Mouse (Mus musculus) brain, embryonic 14.5 days (tissue): ENCODE data around the gene Lgr4. TPM values are rescaled to one million over a fixed set of nuclear protein-coding genes. Genes with fewer than 3 reads are reported as not detected.

Experiments
- DNase-seq: peaks from one replicate; pipeline ENCODE4 v3.0.0-alpha.2; 2011; ENCODE audit warnings: low read depth
- CTCF ChIP-seq: fragments of 200-500 bp; IDR thresholded peaks from 2 replicates; pipeline ENCODE4 v1.5.1; 2012; ENCODE audit warnings: inconsistent platforms, mild to moderate bottlenecking, moderate library complexity, borderline replicate concordance; ENCODE audit not compliant: insufficient read depth, insufficient read length; ENCODE audit errors: extremely low read depth
- POLR2A ChIP-seq: fragments of 200-500 bp; IDR thresholded peaks from 2 replicates; pipeline ENCODE4 v1.6.1; 2012; ENCODE audit warnings: mild to moderate bottlenecking, inconsistent platforms, borderline replicate concordance; ENCODE audit not compliant: poor library complexity, insufficient read depth, insufficient read length, severe bottlenecking; ENCODE audit errors: extremely low read depth
- polyA plus RNA-seq: library from polyadenylated mRNA; depleted of rRNA; stranded (reverse); fragments of >200 nt; gene quantifications from 2 replicates; pipeline ENCODE4 v1.2.3, GENCODE M21; 2012

Gene Lgr4
- polyA plus RNA-seq, 1 experiment = 15.1 TPM

DNA sequence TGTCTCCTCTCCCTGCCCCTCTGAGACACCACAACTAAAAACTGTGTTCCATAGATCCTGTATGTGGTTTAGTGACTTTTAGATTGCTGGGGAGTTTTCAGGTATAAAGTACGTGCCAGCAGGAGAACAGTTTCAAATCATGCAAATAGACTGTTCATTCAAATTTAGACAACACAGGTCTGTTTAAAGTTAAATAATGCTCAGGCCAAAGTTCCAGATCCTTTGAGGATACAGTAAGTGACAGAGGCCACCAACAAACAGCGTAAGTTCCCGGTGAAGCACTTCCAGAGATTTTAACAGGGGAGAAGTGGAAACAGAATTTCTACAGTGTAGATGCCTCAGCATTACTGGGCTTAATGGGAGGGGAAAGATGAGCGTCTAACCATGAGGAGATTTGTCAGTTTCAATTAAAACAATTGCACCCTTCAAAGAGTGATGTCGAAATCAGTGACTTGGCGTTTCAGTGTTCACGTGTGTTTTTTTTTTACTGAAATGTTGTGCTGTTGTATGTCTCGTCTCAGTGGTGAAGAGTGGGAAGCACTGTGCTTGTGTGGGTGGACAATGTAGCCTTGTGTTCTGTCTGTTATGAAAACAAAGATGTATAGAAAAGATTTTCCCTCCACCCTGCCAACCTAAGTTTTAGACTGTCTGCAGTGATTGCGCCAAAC, 48.4 kb downstream of the Lgr4 start:
- no peak for TF ChIP-seq POLR2A
- TF ChIP-seq CTCF = no peak

DNA sequence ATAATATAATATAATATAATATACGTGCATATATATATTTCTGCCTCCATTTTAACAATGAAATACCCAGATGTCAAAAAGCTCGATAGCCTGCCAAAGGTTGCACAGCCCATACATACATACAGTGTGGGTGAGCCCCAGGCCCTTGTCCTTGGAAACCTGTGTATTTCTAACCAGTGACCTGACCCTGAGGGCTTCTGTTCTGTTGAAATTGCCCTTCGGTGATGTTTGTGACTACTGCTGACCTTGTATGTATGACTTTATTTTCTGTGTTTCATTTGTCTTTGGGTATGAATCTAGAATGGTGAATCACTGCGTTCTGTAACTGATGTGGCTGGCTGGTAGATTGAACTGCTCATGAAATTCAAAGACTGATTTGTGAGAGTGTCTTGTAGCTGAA, 49.4 kb downstream of the Lgr4 start:
- TF ChIP-seq CTCF (no peak), POLR2A (no peak)
- DNase-seq = no peak

More for the DNA sequence above, 48.4 kb downstream of the Lgr4 start:
- no peak for DNase-seq

DNA sequence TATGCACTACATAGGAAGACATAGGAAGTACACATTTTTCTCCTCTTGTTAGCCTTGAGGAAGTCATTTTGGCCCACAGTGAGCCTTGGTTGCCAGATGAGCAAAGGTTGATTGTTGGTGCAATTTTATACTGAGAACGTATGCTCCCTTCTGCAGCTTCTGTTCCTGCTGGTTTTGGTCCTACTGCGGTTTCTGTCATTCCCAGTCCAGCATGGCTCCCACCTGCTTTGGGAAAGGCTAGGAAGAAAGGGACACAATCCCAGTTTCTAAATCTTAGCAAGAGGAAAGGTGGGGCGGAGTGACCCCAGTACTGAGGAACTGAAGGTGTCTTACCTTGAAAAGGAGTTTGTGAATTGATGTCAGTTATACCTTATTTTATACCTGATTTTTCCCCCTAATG, 51.9 kb downstream of the Lgr4 start:
- no peak for TF ChIP-seq POLR2A
- TF ChIP-seq CTCF = no peak
- DNase-seq = no peak

DNA sequence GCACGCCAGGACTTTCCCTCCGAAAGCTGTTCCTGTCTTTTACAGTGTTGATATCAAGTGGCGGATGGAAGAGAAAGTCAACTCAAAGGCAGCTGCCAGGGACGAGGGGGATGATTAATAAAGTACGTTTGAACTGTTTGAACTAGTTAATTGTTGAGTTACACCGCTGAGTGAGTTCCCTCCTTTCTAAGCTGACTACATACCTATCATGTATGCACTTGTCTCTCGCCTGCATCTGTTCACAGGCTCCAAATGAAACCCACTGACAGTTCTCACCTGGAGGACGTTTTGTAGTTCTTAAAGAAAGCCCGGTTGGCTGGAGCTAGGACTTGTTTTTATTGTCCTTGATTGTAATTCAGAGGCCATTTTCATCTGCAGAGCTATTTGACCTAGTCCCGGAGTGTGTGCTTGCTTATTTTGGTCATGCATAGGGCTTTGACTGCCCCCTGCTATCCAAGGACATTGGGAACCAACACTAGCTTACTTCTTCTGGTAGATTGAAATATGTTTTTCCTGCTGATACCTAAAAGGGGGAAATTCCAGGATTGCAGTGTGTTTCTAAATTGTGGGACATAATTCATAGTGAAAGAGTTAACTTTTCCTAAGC, 52.6 kb downstream of the Lgr4 start:
- TF ChIP-seq CTCF = no peak
- no peak for TF ChIP-seq POLR2A
- no peak for DNase-seq

DNA sequence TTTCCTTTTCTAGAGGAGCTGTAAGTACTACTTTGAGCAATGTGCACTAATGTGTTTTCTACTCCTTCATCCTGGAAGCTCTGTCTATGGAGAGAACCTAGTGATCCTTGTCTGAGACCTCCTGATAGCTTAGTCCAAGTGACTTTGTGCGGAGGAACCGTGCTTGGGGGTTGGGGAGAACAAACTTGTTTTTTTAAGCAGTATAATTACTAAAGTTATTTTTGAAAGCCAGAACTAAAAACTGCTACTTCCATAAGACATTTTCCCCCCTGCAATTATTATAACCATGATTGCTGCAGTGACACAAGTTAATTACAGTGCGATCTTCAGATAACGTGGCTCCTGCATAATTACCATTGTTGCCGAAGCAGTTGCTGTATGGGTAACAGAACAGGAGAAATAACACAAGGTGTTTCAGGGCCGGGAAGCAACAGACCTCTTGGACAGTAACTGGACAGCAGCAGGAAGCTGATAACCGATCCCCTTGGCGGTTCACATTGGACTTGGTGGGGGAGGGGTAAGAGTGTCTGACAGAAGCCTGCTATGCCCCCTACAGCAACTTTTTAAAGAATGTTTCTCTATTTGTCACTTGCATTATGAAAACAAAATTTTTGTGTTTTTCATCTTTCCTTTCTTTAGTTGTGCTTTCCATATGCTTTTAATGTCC, 53.4 kb downstream of the Lgr4 start:
- DNase-seq = no peak
- TF ChIP-seq CTCF = no peak
- TF ChIP-seq POLR2A = no peak

DNA sequence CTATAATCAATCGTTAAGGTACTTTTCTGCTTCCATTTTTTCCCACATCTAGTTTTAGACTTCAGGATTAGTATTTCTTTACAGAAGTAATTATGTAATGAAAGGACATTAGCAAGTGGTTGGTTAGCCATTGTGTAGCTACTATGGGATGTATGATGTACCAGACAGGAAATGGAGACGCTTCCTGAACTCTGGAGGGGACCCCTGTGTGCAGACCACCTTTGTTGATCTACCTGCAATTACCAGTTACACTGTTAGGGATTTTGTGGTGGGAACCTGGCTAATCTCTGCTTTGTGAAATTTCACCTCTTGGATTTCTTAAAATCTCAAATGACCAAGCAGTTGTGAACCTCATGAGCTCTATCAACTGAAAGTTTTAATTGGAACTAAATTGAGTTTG, 54.9 kb downstream of the Lgr4 start:
- DNase-seq = no peak
- TF ChIP-seq POLR2A (no peak), CTCF (no peak)

DNA sequence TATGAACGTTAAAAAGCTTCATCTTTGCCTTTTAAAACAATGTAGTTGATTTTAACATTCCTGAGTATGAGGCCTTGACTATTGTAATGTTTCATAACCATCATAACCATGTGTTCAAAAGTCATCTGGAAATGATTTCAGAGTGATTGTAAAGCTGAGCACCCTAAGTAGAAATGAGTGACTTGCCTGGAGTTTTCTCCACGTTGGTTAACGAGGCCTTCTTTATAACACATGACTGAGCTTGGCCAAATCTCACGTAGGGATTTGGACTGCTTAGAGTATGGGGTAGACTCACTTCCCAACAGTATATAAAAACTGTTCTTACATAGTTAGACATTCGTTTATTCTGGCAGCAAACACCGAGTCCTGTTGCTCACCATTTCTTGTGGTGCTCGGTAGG, 55.5 kb downstream of the Lgr4 start:
- DNase-seq = no peak
- no peak for TF ChIP-seq CTCF
- TF ChIP-seq POLR2A = no peak

DNA sequence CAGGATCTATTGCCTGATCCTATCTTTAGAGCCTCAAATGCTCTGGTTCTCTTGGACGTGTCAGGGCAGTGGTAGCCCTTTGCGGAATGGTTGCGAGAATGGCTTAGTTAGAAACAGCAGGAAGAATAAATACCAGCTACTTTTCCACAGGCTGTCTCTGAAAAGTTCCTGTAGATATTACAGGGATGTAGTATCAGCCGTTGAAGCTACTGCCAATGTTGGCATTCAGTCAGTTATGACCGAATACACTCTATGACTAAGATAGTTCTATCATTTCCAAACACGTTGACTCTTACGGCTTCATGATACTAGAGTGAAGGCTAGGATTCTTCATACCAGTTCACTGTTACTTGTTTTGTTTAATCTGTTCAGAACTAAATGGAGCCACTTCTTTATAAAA, 57.4 kb downstream of the Lgr4 start:
- no peak for DNase-seq
- TF ChIP-seq CTCF = no peak
- TF ChIP-seq POLR2A = no peak

DNA sequence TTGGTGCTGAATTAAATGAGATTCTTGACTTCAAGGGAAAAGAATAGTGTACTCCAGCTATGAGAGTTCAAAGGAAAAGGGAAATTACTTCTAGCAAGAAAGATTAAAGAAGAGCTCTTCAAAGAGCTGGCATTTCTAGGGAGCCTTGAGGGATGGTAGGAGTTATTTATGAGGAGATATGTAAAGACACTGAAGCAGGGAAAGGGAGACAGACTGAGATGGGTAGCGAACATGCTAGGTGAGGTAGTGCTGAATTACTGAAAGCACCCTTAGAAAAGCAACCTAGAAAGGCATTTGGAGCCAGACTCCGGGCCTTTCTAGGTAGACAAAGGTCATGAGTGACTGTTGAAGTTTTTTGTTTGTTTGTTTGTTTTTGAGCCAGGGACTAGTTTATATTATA, 58.7 kb downstream of the Lgr4 start:
- TF ChIP-seq CTCF (no peak), POLR2A (no peak)

DNA sequence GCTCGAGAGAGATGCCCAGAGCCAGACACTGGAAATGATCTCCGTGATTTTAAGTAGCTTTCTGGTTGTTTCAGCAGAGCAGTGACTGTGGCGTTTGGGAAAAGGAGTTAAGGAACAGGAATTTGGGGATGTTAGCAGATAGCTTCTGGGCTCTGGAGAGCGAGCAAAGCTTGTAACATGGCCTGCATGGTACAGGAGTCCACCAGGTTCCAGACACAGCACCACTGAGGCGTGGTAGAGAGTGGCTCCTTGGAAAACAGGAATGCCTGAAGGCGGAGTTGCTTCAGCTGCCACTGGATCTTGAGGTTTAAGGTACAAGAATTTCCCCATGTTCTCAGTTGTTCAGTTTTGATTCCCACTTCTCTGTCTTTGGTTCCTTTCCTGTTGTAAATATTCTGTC, 59.9 kb downstream of the Lgr4 start:
- no peak for DNase-seq
- TF ChIP-seq CTCF = no peak
- no peak for TF ChIP-seq POLR2A

More for the DNA sequence above, 58.7 kb downstream of the Lgr4 start:
- no peak for DNase-seq

DNA sequence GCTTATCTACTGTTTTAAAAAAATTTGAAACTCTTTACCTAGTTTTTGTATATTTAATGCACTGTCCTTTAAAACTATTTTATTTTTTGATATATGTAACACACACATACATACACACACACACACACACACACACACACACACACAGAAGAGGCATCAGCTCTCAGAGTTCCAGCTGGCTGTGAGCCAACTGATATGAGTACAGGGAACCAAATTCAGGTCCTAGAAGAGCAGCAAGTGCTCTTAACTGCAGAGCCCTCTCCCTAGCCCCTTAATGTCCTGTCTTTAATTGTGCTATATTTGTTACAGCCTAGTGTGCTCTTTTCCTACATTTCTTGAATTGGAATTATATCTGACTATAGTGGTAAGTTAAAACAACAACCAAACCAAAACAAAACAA, 61.8 kb downstream of the Lgr4 start:
- DNase-seq = no peak
- TF ChIP-seq POLR2A (no peak), CTCF (no peak)
